Mouse (Mus musculus) layer of hippocampus, adult 6 months (tissue): ENCODE results near the gene Adora2b. TPM values are rescaled to one million over a fixed set of nuclear protein-coding genes. Genes with fewer than 3 reads are reported as not detected.

Source experiments
- long read RNA-seq, 2 experiments: library from polyadenylated mRNA; unstranded; transcript quantifications; one replicate each; pipeline ENCODE4 v2.0.0; 2019 to 2020
- polyA plus RNA-seq: library from polyadenylated mRNA; unstranded; fragments of <200 nt; fragmentation: Nextera tagmentation; gene quantifications from 2 replicates; pipeline ENCODE4 v1.2.3, GENCODE M21; 2021

Adora2b gene
- polyA plus RNA-seq, result 8.7 and 9.9 TPM in 2 replicates
- long read RNA-seq, experiment 1, transcript Adora2b-201 (2 exons, 1,845 nt), result major isoform, 19 of 19 reads
- long read RNA-seq, experiment 1, partial matches to known transcripts, result 0 of 19 reads
- long read RNA-seq, experiment 1, other reads (novel, unspliced or antisense), result 0 of 19 reads
- long read RNA-seq, experiment 2, transcript Adora2b-201 (2 exons, 1,845 nt), result major isoform, 44 of 44 reads
- long read RNA-seq, experiment 2, partial matches to known transcripts, result 0 of 44 reads
- long read RNA-seq, experiment 2, other reads (novel, unspliced or antisense), result 0 of 44 reads

DNA sequence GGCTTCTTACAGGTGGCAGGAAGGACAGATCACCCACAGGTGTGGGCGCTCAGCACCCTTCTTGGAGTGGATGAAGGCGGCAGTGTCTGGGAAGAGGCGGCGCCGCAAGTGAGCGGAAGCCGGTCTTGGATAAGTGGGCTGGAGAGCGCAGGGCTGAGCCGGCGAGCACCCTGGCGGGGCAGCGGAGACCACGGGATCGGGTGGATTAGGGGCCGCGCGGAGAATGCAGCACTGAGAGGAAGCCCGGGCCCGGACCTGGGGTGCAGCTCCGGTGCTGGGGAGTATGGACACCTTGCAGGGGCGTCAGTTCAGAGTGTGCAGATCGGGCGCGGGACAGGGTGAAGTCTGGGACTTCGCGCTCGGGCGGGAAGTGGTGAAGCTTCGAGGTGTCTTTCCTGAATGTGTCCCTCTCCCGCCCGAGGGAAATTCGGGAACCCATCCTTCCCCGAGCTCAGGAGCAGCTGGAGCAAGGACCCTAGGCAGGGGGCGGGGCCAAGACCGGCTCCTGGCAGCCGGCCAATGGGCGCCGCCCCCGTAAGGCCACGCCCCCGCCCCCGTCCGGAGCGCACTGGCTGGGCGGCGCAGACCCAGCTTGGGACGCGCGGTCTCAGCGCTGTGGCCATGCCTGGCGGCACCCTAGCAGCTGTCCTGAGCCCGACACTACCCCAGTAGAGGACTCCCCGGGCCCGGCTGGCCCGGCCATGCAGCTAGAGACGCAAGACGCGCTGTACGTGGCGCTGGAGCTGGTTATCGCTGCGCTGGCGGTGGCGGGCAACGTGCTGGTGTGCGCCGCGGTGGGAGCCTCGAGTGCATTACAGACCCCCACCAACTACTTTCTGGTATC, at the start of gene Adora2b:
Gene Adora2b (plus strand): TSS at position 584 of the 844 bp plus-strand sequence.

DNA sequence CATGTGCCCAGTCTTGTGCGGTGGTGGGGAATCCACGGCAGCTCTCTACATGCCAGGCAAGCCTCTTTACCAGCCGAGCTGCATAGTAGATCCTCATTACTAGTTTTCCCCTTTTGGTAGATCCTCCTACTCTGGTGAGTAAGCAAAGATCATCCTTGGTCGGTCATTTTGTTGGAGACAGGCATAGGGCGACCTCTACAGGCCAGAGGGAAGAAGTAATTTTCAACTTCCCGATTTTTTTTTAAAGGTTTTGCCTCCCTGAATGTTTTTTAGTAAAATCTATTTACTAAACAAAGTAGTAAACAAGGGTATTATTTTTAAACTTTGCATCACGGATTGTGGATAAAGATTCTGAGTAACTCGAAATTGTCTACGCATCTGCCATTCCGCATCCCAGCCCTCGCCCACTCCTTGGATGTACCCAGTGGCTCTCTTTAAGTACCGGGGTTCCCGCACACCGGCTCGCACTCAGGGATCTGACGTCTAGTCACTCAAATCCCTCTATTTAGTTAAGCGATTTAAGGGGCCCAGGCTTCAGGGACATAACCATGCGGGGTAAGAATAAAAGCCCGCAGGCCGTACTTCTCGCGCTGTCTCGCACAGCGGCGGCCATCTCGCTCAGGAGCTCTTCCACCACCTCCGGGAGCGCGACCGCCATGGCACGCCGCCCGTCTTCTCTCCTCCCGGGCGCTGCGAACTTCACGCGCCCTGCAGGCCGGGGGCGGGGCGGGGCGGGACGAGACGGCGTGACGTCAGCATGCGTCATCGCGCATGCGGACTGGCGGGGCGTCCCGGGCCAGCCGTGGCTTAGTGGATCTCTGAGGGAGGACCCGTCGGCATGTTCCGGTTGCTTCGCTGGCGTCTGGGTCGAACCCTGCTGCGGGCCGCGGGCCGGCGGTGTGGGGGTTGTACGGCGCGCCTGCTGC, 32.2 kb downstream of the Adora2b start, which contains the start of the genes Zswim7 and Ttc19:
Gene Zswim7 (minus strand): TSS at position 701 of the 926 bp plus-strand sequence.
Gene Ttc19 (plus strand): TSS at position 799 of the 926 bp plus-strand sequence.

Other genes with a start within 250 kb of the Adora2b start
- 35.4 and 37.0 TPM in 2 replicates for gene Zswim7, start 32.4 kb downstream of the Adora2b start, polyA plus RNA-seq
- 8.3 and 9.0 TPM in 2 replicates for gene Ttc19, start 32.5 kb downstream of the Adora2b start, polyA plus RNA-seq
- 3.9 and 4.5 TPM in 2 replicates for gene Pigl, start 209.5 kb downstream of the Adora2b start, polyA plus RNA-seq
- gene Ncor1, start 209.6 kb downstream of the Adora2b start, polyA plus RNA-seq, result 46.2 and 51.5 TPM in 2 replicates